Mouse (Mus musculus) midbrain, embryonic 12.5 days (tissue): ENCODE measurements at regions not wholly inside any gene's neighbourhood (a gene's known extent, or its start where the extent isn't known, plus 50 kb on each side); places are given as distances from the start of the nearest gene placed in this dataset.

Experiments
- ATAC-seq: fragments of 200-750 bp; cut with Nextera tagmentation; 2 replicates; pipeline ENCODE4 v1.8.0; 2017; ENCODE audit warnings: low read depth, moderate TSS enrichment, moderate library complexity; ENCODE audit not compliant: low FRiP score
- H3K27ac ChIP-seq: fragments of 300-500 bp; sonication (generic); replicated peaks from 2 replicates; pipeline ENCODE4 v1.5.1; 2016; ENCODE audit warnings: mild to moderate bottlenecking
- H3K27me3 ChIP-seq: fragments of 300-500 bp; sonication (generic); 2 replicates; pipeline ENCODE4 v1.6.1; 2016; ENCODE audit warnings: mild to moderate bottlenecking
- H3K36me3 ChIP-seq: fragments of 300-500 bp; sonication (generic); 2 replicates; pipeline ENCODE4 v1.6.1; 2016
- H3K4me1 ChIP-seq: fragments of 300-500 bp; sonication (generic); 2 replicates; pipeline ENCODE4 v1.6.1; 2016
- H3K4me2 ChIP-seq: fragments of 300-500 bp; sonication (generic); replicated peaks from 2 replicates; pipeline ENCODE4 v1.6.1; 2016; ENCODE audit warnings: mild to moderate bottlenecking, moderate library complexity
- H3K4me3 ChIP-seq: fragments of 300-500 bp; sonication (generic); 2 replicates; pipeline ENCODE4 v1.5.1; 2016; ENCODE audit warnings: mild to moderate bottlenecking
- H3K9ac ChIP-seq: fragments of 300-500 bp; sonication (generic); replicated peaks from 2 replicates; pipeline ENCODE4 v1.6.1; 2016; ENCODE audit warnings: mild to moderate bottlenecking, moderate library complexity
- H3K9me3 ChIP-seq: fragments of 300-500 bp; sonication (generic); 2 replicates; pipeline ENCODE4 v1.6.1; 2016; ENCODE audit warnings: mild to moderate bottlenecking
- WGBS: fragments of 180-500 bp; shearing (Covaris S2); methylation state at CpG from one replicate; pipeline ENCODE4 v1.1.7; 2016; 5-methylcytosine and 5-hydroxymethylcytosine counted together

DNA sequence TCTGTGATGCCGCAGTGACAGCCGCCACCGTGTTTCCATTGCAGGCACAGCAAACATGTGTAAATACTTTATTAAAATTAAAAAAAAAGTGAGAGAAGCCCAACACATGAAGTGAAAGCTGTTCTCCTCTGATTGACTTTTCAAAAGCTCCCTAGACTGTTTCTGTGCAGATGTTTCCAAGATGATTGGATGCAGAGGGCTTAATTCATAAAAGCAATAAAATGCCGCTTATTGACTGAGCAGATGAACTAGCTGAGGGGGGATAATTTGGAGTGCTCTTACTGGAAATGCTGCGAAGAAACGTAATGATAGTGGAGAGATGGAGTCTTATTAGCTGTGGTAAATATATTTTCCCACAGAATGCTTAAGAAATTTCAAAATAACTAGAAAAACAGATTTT is 170.4 kb downstream of the Rnf144a start:
- Histone ChIP-seq H3K4me2 (no peak overlapping the region), H3K36me3 (no peaks in the 10 kb centered on the region), H3K27me3 (no peaks in the 10 kb centered on the region), H3K4me1 (no peaks in the 10 kb centered on the region), H3K27ac (no peak overlapping the region), H3K9me3 (no peaks in the 10 kb centered on the region), H3K4me3 (no peak overlapping the region), H3K9ac (no peak overlapping the region)
- no peak for ATAC-seq
- 91% methylated on average over 6 of the region's 6 CpGs for WGBS

DNA sequence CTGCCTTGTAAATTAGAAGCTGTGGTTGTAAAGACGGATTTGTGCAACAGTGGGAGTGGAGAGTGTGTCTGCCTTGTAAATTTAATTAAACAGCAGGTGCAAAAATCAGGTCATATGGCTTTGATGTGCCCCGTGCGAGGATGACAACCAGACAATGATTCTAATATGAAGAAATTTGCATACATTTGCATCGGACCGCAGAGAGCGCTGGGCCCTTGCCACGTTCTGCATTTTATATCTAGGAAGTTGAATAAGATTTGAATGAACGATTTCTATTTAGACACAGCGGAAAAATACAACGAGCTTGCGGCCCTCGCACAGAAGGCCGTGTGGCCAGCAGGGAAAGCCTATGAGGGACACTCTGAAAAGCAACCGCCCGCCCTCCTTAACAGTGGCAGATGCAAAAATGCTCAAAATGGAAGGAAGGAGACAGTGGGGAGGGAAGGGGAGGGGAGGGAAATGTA is 187.5 kb downstream of the Rnf144a start:
- ATAC-seq: no peak
- no peak overlapping the region for H3K27ac ChIP-seq

DNA sequence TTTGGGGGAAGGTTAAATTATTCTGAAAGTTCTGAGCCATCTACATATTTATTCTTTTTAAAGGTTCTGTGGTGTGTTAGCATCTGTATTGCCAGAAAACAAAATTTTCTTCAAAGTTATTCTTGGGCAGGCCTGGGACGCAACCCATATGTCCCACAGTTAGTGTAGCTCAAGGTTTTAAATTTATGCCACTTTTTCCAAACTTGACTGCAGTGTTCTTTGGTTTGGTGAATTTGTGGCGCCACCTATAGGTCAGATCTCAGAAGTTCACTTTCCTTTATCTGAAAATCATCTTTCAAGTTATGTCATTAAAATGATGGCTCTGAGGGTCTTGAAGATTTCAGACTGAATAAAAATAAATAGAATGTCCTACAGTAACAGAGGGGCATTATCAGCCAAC is 188.7 kb downstream of the Rnf144a start:
- WGBS: 16% methylated on average over 2 of the region's 2 CpGs
- no peaks in the 10 kb centered on the region for H3K4me1 ChIP-seq
- H3K27ac ChIP-seq: no peak overlapping the region
- no peaks in the 10 kb centered on the region for H3K36me3 ChIP-seq
- no peak overlapping the region for H3K4me3 ChIP-seq
- no peak overlapping the region for H3K4me2 ChIP-seq
- no peak overlapping the region for H3K9ac ChIP-seq
- no peaks in the 10 kb centered on the region for H3K9me3 ChIP-seq
- H3K27me3 ChIP-seq: no peaks in the 10 kb centered on the region
- no peak for ATAC-seq

More for the DNA sequence above, 187.5 kb downstream of the Rnf144a start:
- no peaks in the 10 kb centered on the region for H3K36me3 ChIP-seq
- no peak overlapping the region for H3K4me3 ChIP-seq
- no peak overlapping the region for H3K4me2 ChIP-seq
- H3K4me1 ChIP-seq: no peaks in the 10 kb centered on the region
- no peaks in the 10 kb centered on the region for H3K9me3 ChIP-seq
- no peak overlapping the region for H3K9ac ChIP-seq
- no peaks in the 10 kb centered on the region for H3K27me3 ChIP-seq
- WGBS: 69% methylated on average over 15 of the region's 15 CpGs

DNA sequence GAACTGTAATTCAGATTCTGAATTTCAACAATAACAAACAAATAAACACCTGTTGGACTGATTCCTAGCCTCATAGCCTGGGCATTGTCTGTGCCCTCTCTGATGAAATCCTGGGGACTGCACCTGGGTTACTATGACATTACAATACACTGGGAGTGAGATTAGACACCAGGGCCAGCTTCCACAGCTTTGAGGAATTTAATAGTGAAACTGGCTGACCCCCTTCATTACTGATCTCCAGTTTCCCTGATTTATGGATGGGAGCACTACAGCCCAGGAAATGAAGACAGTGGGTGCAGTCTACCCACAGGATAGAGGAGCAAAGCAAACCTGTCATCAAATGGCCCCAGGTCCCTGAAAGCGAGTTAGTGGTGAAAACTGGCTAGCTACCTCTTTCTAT is 202.6 kb downstream of the Rnf144a start:
- H3K4me2 ChIP-seq: no peak overlapping the region
- peaks cover 6% of the 10 kb centered on the region for H3K4me1 ChIP-seq
- H3K36me3 ChIP-seq: no peaks in the 10 kb centered on the region
- H3K4me3 ChIP-seq: no peak overlapping the region
- H3K9me3 ChIP-seq: no peaks in the 10 kb centered on the region
- H3K27ac ChIP-seq: no peak overlapping the region
- no peak overlapping the region for H3K9ac ChIP-seq
- no peaks in the 10 kb centered on the region for H3K27me3 ChIP-seq
- no peak for ATAC-seq
- WGBS: 74% methylated on average over 1 of the region's 1 CpGs

DNA sequence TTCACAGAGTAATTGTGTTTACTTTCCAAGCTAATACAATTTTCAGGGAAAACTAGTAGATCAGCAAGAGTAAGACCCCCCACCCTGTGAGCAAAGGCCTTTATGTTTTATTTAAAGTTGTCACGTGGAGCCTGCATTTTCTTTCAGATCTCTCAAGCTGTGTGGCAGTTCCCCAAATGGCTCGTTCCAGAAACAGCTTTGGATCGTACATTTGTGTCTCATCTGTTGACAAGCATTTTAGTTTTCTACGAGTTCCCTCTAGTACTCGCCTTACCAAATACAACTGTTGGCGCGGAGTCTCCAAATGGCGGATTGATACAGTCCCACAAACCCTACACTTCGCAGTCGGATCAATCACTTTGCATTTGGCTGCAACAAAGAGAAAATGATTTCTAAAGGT is 203.6 kb downstream of the Rnf144a start:
- 72% methylated on average over 10 of the region's 10 CpGs for WGBS
- no peaks in the 10 kb centered on the region for H3K27me3 ChIP-seq
- H3K36me3 ChIP-seq: no peaks in the 10 kb centered on the region
- no peak overlapping the region for H3K4me2 ChIP-seq
- H3K27ac ChIP-seq: no peak overlapping the region
- no peak for ATAC-seq
- H3K9me3 ChIP-seq: no peaks in the 10 kb centered on the region
- H3K9ac ChIP-seq: no peak overlapping the region
- peaks cover 6% of the 10 kb centered on the region for H3K4me1 ChIP-seq
- no peak overlapping the region for H3K4me3 ChIP-seq

DNA sequence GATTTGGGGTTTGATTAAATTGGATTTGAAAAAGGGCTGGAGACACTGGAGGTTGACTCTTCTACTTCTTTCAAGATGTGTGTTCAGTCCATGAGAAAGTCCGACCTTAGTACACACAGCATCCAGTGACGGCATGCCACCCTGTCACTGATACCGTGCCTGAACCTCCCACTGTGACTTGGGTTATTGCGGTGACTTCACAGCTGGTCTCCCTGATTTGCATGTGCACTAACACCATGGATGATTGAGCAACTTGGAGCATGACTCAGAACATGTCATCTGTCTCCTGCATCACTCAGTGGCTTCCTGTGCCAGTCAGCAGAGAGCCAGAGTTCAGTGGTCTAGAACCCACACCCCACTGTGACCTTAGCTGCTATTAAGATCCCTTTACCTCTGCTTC is 208.3 kb downstream of the Rnf144a start:
- Histone ChIP-seq H3K36me3 (no peaks in the 10 kb centered on the region), H3K4me1 (peaks cover 6% of the 10 kb centered on the region), H3K9me3 (no peaks in the 10 kb centered on the region), H3K4me2 (no peak overlapping the region), H3K27ac (no peak overlapping the region), H3K9ac (no peak overlapping the region), H3K4me3 (no peak overlapping the region), H3K27me3 (no peaks in the 10 kb centered on the region)
- no peak for ATAC-seq
- WGBS: 89% methylated on average over 4 of the region's 4 CpGs

DNA sequence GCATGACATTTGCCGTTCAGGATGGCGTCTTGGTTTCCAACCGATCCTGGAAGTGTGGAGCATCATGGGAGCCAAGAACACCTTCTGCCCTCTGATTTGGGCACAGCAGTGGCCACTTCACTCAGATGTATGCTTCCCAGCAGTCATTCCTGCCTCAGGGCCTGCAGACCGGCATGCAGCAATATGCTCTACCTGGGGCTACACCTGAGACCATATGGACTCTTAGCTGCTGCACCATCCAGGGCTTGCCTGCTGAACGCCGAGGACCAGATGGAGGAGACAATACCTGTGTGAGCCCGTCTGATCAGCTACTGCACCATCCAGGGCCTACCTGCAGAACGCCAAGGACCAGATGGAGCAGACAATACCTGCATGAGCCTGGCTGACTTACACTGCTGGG is 209.0 kb downstream of the Rnf144a start:
- Histone ChIP-seq H3K27me3 (no peaks in the 10 kb centered on the region), H3K9ac (no peak overlapping the region), H3K9me3 (no peaks in the 10 kb centered on the region), H3K36me3 (no peaks in the 10 kb centered on the region), H3K4me2 (no peak overlapping the region), H3K4me3 (no peak overlapping the region), H3K4me1 (peaks cover 5% of the 10 kb centered on the region), H3K27ac (no peak overlapping the region)
- WGBS: 92% methylated on average over 8 of the region's 8 CpGs
- no peak for ATAC-seq

DNA sequence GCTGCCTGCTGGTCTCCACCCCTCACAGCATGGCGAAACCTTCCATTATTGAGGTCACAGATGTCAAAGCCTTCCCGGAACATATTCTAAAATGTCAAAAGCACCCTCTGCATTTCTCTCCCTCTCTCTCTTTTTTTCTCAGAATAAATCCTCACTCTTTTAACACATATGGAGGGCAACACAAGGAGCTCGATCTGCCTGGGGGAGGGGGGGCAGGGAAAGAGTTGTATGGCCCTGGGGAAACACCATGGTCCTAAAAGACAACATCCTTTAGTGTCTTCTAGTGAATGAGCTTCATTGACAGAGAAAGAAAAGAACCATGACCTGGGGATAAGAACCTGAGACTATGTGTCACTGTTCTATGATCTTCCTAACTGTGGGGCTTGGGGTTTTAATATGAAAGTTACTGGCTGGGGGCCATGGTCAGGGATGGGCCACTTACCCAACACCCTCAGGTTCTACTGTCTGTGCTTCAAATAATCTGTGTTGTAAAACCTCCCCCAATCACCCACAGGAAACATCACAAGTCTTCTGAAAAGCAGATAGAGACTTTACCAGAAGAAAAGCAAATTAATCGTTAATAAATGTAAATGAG is 223.0 kb downstream of the Rnf144a start:
- 53% methylated on average over 4 of the region's 4 CpGs for WGBS

DNA sequence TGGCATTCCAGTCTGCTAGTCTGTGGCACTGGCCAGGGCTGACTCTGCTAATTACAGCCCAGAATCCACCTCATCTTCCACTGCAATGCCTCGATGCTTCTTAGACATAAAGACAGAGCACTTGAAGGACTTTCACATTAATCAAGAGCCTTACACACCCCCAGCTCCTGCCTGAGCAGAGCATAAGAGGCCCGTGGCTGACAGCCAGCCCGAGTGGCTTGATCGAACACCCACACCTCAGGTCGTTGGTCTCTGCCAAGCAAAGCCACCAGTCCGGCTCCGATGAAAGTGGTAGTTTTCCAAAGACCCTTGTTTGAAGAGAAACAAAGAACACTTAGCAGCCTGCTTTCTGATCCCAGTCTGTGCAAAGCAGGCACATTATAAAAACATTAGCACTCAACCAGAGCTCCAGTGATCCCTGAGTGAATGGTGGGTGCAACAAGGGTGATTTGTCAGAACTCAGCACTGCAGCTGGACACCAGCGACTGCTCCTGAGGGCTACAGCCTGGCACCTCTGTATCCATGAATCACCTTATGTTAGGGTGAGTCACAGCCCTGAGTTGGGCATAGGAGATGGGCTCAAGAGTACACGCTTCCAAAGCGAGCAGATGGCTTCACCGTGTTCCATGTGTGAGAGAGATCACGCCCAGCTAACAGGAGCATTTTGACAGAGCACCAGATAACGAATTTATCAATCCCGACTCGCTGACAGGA is 223.6 kb downstream of the Rnf144a start:
- Histone ChIP-seq H3K9me3 (no peaks in the 10 kb centered on the region), H3K36me3 (no peaks in the 10 kb centered on the region), H3K4me3 (no peak overlapping the region), H3K4me2 (no peak overlapping the region), H3K4me1 (peaks cover 11% of the 10 kb centered on the region), H3K27ac (no peak overlapping the region), H3K27me3 (no peaks in the 10 kb centered on the region), H3K9ac (no peak overlapping the region)
- ATAC-seq: no peak
- 54% methylated on average over 15 of the region's 15 CpGs for WGBS

More for the DNA sequence above, 223.0 kb downstream of the Rnf144a start:
- Histone ChIP-seq H3K36me3 (no peaks in the 10 kb centered on the region), H3K9me3 (no peaks in the 10 kb centered on the region), H3K9ac (no peak overlapping the region), H3K4me2 (no peak overlapping the region), H3K4me3 (no peak overlapping the region), H3K27me3 (no peaks in the 10 kb centered on the region), H3K27ac (no peak overlapping the region), H3K4me1 (peaks cover 11% of the 10 kb centered on the region)
- ATAC-seq: no peak

DNA sequence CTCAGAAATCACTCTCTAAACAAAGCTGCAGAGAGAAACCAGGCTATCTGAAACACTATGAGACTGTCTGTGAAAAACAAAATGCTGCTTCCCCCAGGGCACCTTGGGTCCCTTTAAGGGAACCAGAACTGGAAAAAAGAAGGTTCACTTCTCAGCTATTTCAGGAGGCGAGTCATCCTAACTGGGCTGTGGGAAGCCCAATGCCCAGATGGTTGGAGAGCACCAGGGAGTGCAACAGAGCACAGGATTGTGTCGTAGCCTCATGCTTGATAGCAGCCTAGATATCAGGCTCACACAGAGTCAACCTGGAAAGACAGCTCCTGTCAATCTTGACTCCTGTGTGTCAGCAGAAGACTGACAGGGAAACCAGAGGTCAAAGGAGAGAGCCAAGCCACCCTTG is 226.1 kb downstream of the Rnf144a start:
- Histone ChIP-seq H3K9me3 (no peaks in the 10 kb centered on the region), H3K4me3 (no peak overlapping the region), H3K36me3 (no peaks in the 10 kb centered on the region), H3K9ac (no peak overlapping the region), H3K27ac (no peak overlapping the region), H3K4me2 (no peak overlapping the region), H3K4me1 (peaks cover 11% of the 10 kb centered on the region), H3K27me3 (no peaks in the 10 kb centered on the region)
- 90% methylated on average over 2 of the region's 2 CpGs for WGBS
- no peak for ATAC-seq

DNA sequence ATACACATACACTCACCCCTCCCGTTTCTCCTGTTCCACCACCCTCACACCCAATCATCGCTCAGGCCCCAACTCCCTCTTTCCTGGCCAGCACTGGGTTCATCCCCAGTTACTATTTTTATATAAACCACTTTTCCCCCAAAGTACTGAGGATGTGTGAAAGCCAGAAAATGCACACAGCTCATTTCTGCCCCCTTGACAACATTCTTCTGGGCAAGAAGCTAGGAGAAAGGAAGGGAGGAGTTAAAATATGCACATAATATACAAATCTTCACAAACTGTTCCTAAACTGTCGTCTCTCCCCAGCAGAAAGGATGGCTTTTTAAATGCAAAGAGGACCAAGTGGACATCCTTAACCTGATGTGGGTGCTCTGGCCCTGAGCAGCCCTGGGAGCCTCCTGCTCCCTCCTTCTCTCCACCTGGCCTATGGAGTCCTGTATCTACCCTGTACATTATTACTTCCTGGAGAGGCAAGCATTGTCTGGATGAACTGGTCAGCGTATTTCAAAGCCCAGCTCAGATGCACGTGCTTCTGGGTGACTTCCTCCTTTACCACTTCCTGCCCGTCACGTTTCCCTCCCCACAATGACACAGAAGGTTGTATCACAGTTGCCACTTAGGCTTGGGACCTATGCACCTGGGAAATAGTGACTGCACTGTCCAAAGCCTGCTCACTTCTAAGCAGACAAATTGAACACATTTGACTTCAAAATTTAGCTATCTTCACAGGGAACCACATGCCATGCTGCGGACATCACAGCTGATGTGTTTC is 227.8 kb downstream of the Rnf144a start:
- no peak overlapping the region for H3K9ac ChIP-seq
- no peaks in the 10 kb centered on the region for H3K36me3 ChIP-seq
- no peak overlapping the region for H3K27ac ChIP-seq
- H3K4me3 ChIP-seq: no peak overlapping the region
- H3K9me3 ChIP-seq: no peaks in the 10 kb centered on the region
- WGBS: 88% methylated on average over 8 of the region's 8 CpGs
- peaks cover 11% of the 10 kb centered on the region for H3K4me1 ChIP-seq
- H3K4me2 ChIP-seq: no peak overlapping the region
- no peak for ATAC-seq
- H3K27me3 ChIP-seq: no peaks in the 10 kb centered on the region

DNA sequence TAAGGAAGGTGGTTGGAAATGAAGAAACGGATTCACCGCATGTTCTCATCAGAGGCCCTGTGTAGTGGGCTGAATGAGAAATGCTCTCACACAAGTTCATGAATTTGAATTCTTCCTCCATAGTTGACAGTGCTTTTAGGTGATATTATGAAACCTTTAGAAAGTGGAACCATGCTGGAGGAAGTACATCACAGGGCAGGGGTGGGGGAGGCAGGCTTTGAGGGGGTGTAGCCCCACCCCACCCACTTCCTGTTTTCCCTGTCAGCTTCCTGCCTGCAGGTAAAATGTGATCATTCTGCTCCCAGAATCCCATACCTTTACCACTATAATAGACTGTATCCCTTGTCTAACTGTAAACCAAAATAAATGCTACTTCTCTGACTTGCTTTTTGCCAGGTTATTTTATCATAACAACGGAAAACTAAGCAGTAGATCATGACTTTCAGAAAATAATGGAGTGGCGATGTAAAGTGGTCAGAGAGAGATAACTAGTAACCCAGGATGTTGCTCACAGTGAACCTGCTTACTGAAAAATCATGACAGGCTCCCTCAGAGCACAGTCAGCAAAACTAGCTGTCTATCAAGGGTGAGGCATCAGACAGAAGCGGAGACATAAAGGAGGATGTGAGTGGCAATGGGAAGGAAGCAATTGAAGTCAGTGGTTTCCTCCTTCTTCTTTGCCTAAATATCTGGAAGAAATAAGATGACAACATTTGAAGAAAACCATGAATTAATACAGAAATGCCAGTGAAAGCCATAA is 230.2 kb downstream of the Rnf144a start:
- H3K4me1 ChIP-seq: no peaks in the 10 kb centered on the region
- H3K9ac ChIP-seq: no peak overlapping the region
- no peaks in the 10 kb centered on the region for H3K9me3 ChIP-seq
- no peak overlapping the region for H3K27ac ChIP-seq
- 93% methylated on average over 5 of the region's 5 CpGs for WGBS
- ATAC-seq: no peak
- no peak overlapping the region for H3K4me3 ChIP-seq
- no peak overlapping the region for H3K4me2 ChIP-seq
- H3K27me3 ChIP-seq: no peaks in the 10 kb centered on the region
- no peaks in the 10 kb centered on the region for H3K36me3 ChIP-seq
